Mouse (Mus musculus): Measurements from ENCODE around the gene Rtn4rl2.

DNA sequence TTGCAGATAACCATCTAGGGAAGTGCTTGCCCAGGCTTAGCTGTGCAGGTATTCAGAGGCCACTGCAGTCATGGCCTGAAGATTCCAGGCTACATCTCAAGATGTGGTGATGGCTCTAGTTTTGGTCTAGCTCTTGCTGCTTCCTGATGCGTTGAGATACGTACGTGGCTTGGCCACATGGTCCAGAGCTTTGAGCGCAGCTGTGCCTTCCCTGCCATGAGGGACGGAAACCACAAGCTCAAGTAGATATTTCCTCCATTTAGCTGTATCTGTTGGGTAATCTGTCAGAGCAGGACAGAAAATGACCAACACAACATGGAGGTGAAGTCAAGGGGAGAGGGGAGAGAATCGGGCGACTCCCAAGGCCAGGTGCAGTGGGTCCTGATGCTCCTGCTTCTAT, 43.7 kb upstream of the Rtn4rl2 start:
- no peak for TF ChIP-seq CTCF (conservative IDR thresholded peaks at IDR 0.05; ENCODE audit: low read length)
- TF ChIP-seq NANOG (IDR thresholded peaks at IDR 0.05; ENCODE audit: borderline replicate concordance, low read length): no peak

All from E14TG2a.4 (cell line).